Mouse (Mus musculus): ENCODE measurements around the gene 1700017B05Rik. TPM values are rescaled to one million over a fixed set of nuclear protein-coding genes. Genes with fewer than 3 reads are reported as not detected.

The 1700017B05Rik gene
- total RNA-seq, 1 experiment: 35.6 TPM

DNA sequence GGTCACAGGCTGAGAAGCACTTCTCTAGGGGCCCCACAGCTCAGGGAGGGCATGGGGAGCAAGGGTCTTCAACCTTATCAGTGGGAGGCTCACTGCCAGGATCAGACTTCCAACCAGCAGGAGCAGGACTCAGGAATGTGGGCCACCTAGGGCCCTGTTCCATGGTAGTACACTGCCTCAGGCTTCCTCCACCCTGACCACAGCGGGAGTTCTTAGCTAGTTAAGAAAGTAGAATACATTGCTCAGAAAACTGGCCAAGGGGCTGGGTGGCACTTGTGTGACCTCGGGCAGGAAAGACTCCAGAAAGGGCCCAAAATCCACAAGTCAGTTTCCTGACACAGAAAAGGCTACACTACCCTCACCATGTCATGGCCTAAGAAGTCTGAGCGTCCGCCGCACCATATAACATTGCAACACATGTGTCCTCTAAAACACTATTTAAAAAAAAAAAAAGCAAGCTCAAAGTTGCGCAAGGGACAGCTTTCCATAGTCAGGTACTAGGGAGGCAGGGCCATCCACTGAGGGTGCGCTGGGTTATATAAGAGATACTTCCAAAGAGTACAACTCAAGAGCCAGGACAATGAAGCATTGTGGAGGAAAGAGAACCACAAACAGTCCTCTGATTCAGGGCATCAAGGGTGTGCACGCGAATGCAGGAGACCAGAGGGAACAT lies 7.5 kb downstream of the 1700017B05Rik start:
- Histone ChIP-seq H3K27ac (ENCODE audit: insufficient read depth, low read depth, low read length, poor library complexity, severe bottlenecking) (no peak overlapping the region; the same call in 1 of the 2 replicates), H3K9ac (ENCODE audit: insufficient read depth, low read depth, low read length, poor library complexity, severe bottlenecking) (no peak overlapping the region), H3K4me1 (ENCODE audit: control insufficient read depth in 2 of 2, insufficient read depth in 2 of 2, low read length in 2 of 2, poor library complexity in 1 of 2) (peaks cover 2 to 22% of the 10 kb centered on the region in 2 experiments; a peak in 1 of 4 replicates), H3K4me3 (ENCODE audit: insufficient read depth in 1 of 2, low read depth in 1 of 2, low read length in 2 of 2, poor library complexity in 1 of 2, severe bottlenecking in 1 of 2) (no peak overlapping the region), H3K9me3 (ENCODE audit: control insufficient read depth, insufficient read depth, low read depth, low read length) (no peaks in the 10 kb centered on the region), H3K36me3 (ENCODE audit: control insufficient read depth, insufficient read depth, low read length, poor library complexity, severe bottlenecking) (peaks cover 65% of the 10 kb centered on the region)
- no peak for DNase-seq (ENCODE audit: low read depth, low spot score)
- no peak for TF ChIP-seq ZNF384 (IDR thresholded peaks at IDR 0.05; ENCODE audit: low read depth, low read length)
- TF ChIP-seq CHD2 (IDR thresholded peaks at IDR 0.05; ENCODE audit: low read depth, low read length): no peak
- TF ChIP-seq MAFK (IDR thresholded peaks at IDR 0.05; ENCODE audit: insufficient read depth, low read depth, low read length): no peak
- no peak for TF ChIP-seq HCFC1 (IDR thresholded peaks at IDR 0.05; ENCODE audit: borderline replicate concordance, insufficient read depth, low read length)
- no peak for TF ChIP-seq ZC3H11A (IDR thresholded peaks at IDR 0.05; ENCODE audit: borderline replicate concordance, low read depth, low read length)
- in situ Hi-C loops (cut with MboI; ENCODE audit: low sequenced_read_pairs in 2 of 2, unreplicated experiment in 2 of 2): no loop called here

GRCm38 (mm10) chr9:57254061-57254460 lies 8.4 kb downstream of the 1700017B05Rik start:
- DNase-seq (ENCODE audit: low read depth, low spot score): no peak
- Histone ChIP-seq H3K36me3 (ENCODE audit: control insufficient read depth, insufficient read depth, low read length, poor library complexity, severe bottlenecking) (peaks cover 65% of the 10 kb centered on the region), H3K9ac (ENCODE audit: insufficient read depth, low read depth, low read length, poor library complexity, severe bottlenecking) (no peak overlapping the region), H3K4me3 (ENCODE audit: insufficient read depth in 1 of 2, low read depth in 1 of 2, low read length in 2 of 2, poor library complexity in 1 of 2, severe bottlenecking in 1 of 2) (no peak overlapping the region), H3K4me1 (ENCODE audit: control insufficient read depth in 2 of 2, insufficient read depth in 2 of 2, low read length in 2 of 2, poor library complexity in 1 of 2) (peaks cover 2 to 22% of the 10 kb centered on the region in 2 experiments; a peak in 1 of 4 replicates), H3K27ac (ENCODE audit: insufficient read depth, low read depth, low read length, poor library complexity, severe bottlenecking) (no peak overlapping the region), H3K9me3 (ENCODE audit: control insufficient read depth, insufficient read depth, low read depth, low read length) (no peaks in the 10 kb centered on the region)
- in situ Hi-C loops (cut with MboI; ENCODE audit: low sequenced_read_pairs in 2 of 2, unreplicated experiment in 2 of 2): no loop called here
- TF ChIP-seq ZNF384 (IDR thresholded peaks at IDR 0.05; ENCODE audit: low read depth, low read length): no peak
- TF ChIP-seq MAFK (IDR thresholded peaks at IDR 0.05; ENCODE audit: insufficient read depth, low read depth, low read length): no peak
- no peak for TF ChIP-seq HCFC1 (IDR thresholded peaks at IDR 0.05; ENCODE audit: borderline replicate concordance, insufficient read depth, low read length)
- no peak for TF ChIP-seq CHD2 (IDR thresholded peaks at IDR 0.05; ENCODE audit: low read depth, low read length)
- no peak for TF ChIP-seq ZC3H11A (IDR thresholded peaks at IDR 0.05; ENCODE audit: borderline replicate concordance, low read depth, low read length)

DNA sequence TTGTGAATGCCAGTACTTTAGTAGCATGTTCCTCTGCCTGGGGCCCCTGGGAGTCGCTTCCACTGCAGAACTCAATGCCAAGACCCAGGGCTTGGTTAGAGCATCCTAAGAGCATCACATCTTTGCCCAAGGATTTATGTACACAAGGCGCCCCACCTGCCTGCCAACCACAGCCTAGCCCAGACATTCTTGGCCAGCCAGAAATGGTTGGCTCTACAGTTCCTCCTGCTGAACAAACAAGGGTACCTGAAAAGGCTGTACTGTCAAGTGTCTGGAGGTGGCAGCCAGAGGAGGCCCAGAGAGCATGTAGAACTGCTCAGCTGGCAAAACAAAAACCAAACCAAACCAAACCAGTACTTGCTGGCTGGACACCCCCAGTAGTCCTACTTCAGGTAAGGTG lies 11.3 kb downstream of the 1700017B05Rik start:
- Histone ChIP-seq H3K4me1 (ENCODE audit: control insufficient read depth in 2 of 2, insufficient read depth in 2 of 2, low read length in 2 of 2, poor library complexity in 1 of 2) (peaks cover 4 to 14% of the 10 kb centered on the region in 2 experiments; a peak in 2 of 4 replicates), H3K27ac (ENCODE audit: insufficient read depth, low read depth, low read length, poor library complexity, severe bottlenecking) (no peak overlapping the region), H3K4me3 (ENCODE audit: insufficient read depth in 1 of 2, low read depth in 1 of 2, low read length in 2 of 2, poor library complexity in 1 of 2, severe bottlenecking in 1 of 2) (no peak overlapping the region), H3K9me3 (ENCODE audit: control insufficient read depth, insufficient read depth, low read depth, low read length) (no peaks in the 10 kb centered on the region), H3K9ac (ENCODE audit: insufficient read depth, low read depth, low read length, poor library complexity, severe bottlenecking) (no peak overlapping the region), H3K36me3 (ENCODE audit: control insufficient read depth, insufficient read depth, low read length, poor library complexity, severe bottlenecking) (peaks cover 37% of the 10 kb centered on the region)
- TF ChIP-seq ZNF384 (IDR thresholded peaks at IDR 0.05; ENCODE audit: low read depth, low read length) (no peak), MAFK (IDR thresholded peaks at IDR 0.05; ENCODE audit: insufficient read depth, low read depth, low read length) (no peak), ZC3H11A (IDR thresholded peaks at IDR 0.05; ENCODE audit: borderline replicate concordance, low read depth, low read length) (no peak), CHD2 (IDR thresholded peaks at IDR 0.05; ENCODE audit: low read depth, low read length) (no peak), HCFC1 (IDR thresholded peaks at IDR 0.05; ENCODE audit: borderline replicate concordance, insufficient read depth, low read length) (no peak)
- in situ Hi-C loops (cut with MboI; ENCODE audit: low sequenced_read_pairs in 2 of 2, unreplicated experiment in 2 of 2): no loop called here
- no peak for DNase-seq (ENCODE audit: low read depth, low spot score)

GRCm38 (mm10) chr9:57250026-57250425 lies 12.4 kb downstream of the 1700017B05Rik start:
- Histone ChIP-seq H3K9me3 (ENCODE audit: control insufficient read depth, insufficient read depth, low read depth, low read length) (no peaks in the 10 kb centered on the region), H3K4me1 (ENCODE audit: control insufficient read depth in 2 of 2, insufficient read depth in 2 of 2, low read length in 2 of 2, poor library complexity in 1 of 2) (peaks cover 2 to 10% of the 10 kb centered on the region in 2 experiments; a peak in 2 of 4 replicates), H3K4me3 (ENCODE audit: insufficient read depth in 1 of 2, low read depth in 1 of 2, low read length in 2 of 2, poor library complexity in 1 of 2, severe bottlenecking in 1 of 2) (no peak overlapping the region), H3K27ac (ENCODE audit: insufficient read depth, low read depth, low read length, poor library complexity, severe bottlenecking) (no peak overlapping the region), H3K9ac (ENCODE audit: insufficient read depth, low read depth, low read length, poor library complexity, severe bottlenecking) (no peak overlapping the region), H3K36me3 (ENCODE audit: control insufficient read depth, insufficient read depth, low read length, poor library complexity, severe bottlenecking) (peaks cover 30% of the 10 kb centered on the region)
- TF ChIP-seq ZC3H11A (IDR thresholded peaks at IDR 0.05; ENCODE audit: borderline replicate concordance, low read depth, low read length) (no peak), CHD2 (IDR thresholded peaks at IDR 0.05; ENCODE audit: low read depth, low read length) (no peak), MAFK (IDR thresholded peaks at IDR 0.05; ENCODE audit: insufficient read depth, low read depth, low read length) (no peak), HCFC1 (IDR thresholded peaks at IDR 0.05; ENCODE audit: borderline replicate concordance, insufficient read depth, low read length) (no peak), ZNF384 (IDR thresholded peaks at IDR 0.05; ENCODE audit: low read depth, low read length) (no peak)
- no peak for DNase-seq (ENCODE audit: low read depth, low spot score)
- in situ Hi-C loops (cut with MboI; ENCODE audit: low sequenced_read_pairs in 2 of 2, unreplicated experiment in 2 of 2): no loop called here
